Mouse (Mus musculus) heart, embryonic 14.5 days (tissue): Measurements from ENCODE around the gene Cep41. TPM values are rescaled to one million over a fixed set of nuclear protein-coding genes. Genes with fewer than 3 reads are reported as not detected.

Experiments
- ATAC-seq: fragments of 200-750 bp; cut with Nextera tagmentation; 2 replicates; pipeline ENCODE4 v1.8.0; 2017; ENCODE audit warnings: low read depth, moderate TSS enrichment; ENCODE audit not compliant: insufficient number of reproducible peaks, insufficient read depth, low FRiP score
- H3K27ac ChIP-seq, 2 experiments: fragments of 200-500 bp in 1 of 2; fragments of 300-500 bp in 1 of 2; sonication (generic) in 1 of 2; replicated peaks in 1 of 2; 2 replicates each; pipeline ENCODE4 v1.5.1; 2012 to 2014; ENCODE audit warnings: low read depth in 2 of 2, low read length in 2 of 2, control low read depth in 1 of 2, mild to moderate bottlenecking in 1 of 2, mixed read lengths in 1 of 2; ENCODE audit not compliant: control insufficient read depth in 1 of 2, insufficient read depth in 1 of 2
- H3K27me3 ChIP-seq: fragments of 300-500 bp; sonication (generic); 2 replicates; pipeline ENCODE4 v1.6.1; 2014; ENCODE audit warnings: mild to moderate bottlenecking, low read length, control low read depth; ENCODE audit not compliant: control insufficient read depth, insufficient read depth
- H3K36me3 ChIP-seq: fragments of 300-500 bp; sonication (generic); 2 replicates; pipeline ENCODE4 v1.6.1; 2014; ENCODE audit warnings: mild to moderate bottlenecking, control low read depth, low read length, mixed read lengths; ENCODE audit not compliant: control insufficient read depth, insufficient read depth
- H3K4me1 ChIP-seq, 2 experiments: fragments of 200-500 bp in 1 of 2; fragments of 300-500 bp in 1 of 2; sonication (generic) in 1 of 2; 2 replicates each; pipeline ENCODE4 v1.6.1; 2012 to 2014; ENCODE audit warnings: low read length in 2 of 2, control low read depth in 1 of 2, mixed read lengths in 1 of 2; ENCODE audit not compliant: control insufficient read depth in 2 of 2, insufficient read depth in 2 of 2
- H3K4me2 ChIP-seq: fragments of 300-500 bp; sonication (generic); 2 replicates; pipeline ENCODE4 v1.6.1; 2014; ENCODE audit warnings: mild to moderate bottlenecking, low read length
- H3K4me3 ChIP-seq, 2 experiments: fragments of 200-500 bp in 1 of 2; fragments of 300-500 bp in 1 of 2; sonication (generic) in 1 of 2; 2 replicates each; pipeline ENCODE4 v1.5.1; 2012 to 2014; ENCODE audit warnings: low read length in 2 of 2, mild to moderate bottlenecking in 2 of 2, control low read depth in 1 of 2, low read depth in 1 of 2, moderate library complexity in 1 of 2; ENCODE audit not compliant: control insufficient read depth in 1 of 2, insufficient read depth in 1 of 2
- H3K9ac ChIP-seq: fragments of 300-500 bp; sonication (generic); 2 replicates; pipeline ENCODE4 v1.6.1; 2014; ENCODE audit warnings: mild to moderate bottlenecking, low read length
- H3K9me3 ChIP-seq: fragments of 300-500 bp; sonication (generic); 2 replicates; pipeline ENCODE4 v1.6.1; 2016; ENCODE audit warnings: low read length, control low read depth; ENCODE audit not compliant: control insufficient read depth
- WGBS: fragments of 180-500 bp; shearing (Covaris S2); extraction: QIAGEN DNeasy Blood & Tissue Kit; methylation state at CpG from one replicate; pipeline ENCODE4 v1.1.7; 2014; 5-methylcytosine and 5-hydroxymethylcytosine counted together
- polyA plus RNA-seq: library from polyadenylated mRNA; unstranded; fragments of >200 nt; fragmentation: Nextera tagmentation; extraction: Ambion mirVana; gene quantifications from 2 replicates; pipeline ENCODE4 v1.2.1, GENCODE M21; 2014

Gene Cep41
- 9.6 and 11.3 TPM in 2 replicates for polyA plus RNA-seq

- peak within 1 kb of the TSS; percentile 69 for H3K4me2 ChIP-seq
- no peaks in the 10 kb centered on the region for H3K9me3 ChIP-seq
- no peaks in the 10 kb centered on the region for H3K27me3 ChIP-seq
- H3K4me3 ChIP-seq: peak within 1 kb of the TSS; percentile 55 to 82
- peak; percentile 95 for ATAC-seq
- no peaks in the 10 kb centered on the region for H3K36me3 ChIP-seq
- 2% methylated on average over 51 of the region's 52 CpGs for whole genome bisulfite sequencing
- H3K9ac ChIP-seq: peak within 1 kb of the TSS; percentile 68
- H3K27ac ChIP-seq: peak within 1 kb of the TSS; percentile 87 to 95
- H3K4me1 ChIP-seq: peaks cover 8 to 11% of the 10 kb centered on the region in 2 experiments
Measured at GRCm38 (mm10) chr6:30693350-30693991, at the start of gene Cep41. Gene Cep41, minus strand, starts transcription at chr6:30693749.

GRCm38 (mm10) chr6:30739177-30739747, 45.7 kb upstream of the Cep41 start:
- Histone ChIP-seq H3K4me2 (peak overlapping the region; percentile 81), H3K9me3 (peaks cover 45% of the 10 kb centered on the region), H3K27me3 (no peaks in the 10 kb centered on the region), H3K36me3 (peaks cover 38% of the 10 kb centered on the region), H3K4me3 (peak overlapping the region; percentile 54 to 77), H3K9ac (peak overlapping the region; percentile 77), H3K4me1 (peaks cover 0 to 3% of the 10 kb centered on the region in 2 experiments; a peak in 1 of 4 replicates), H3K27ac (peak overlapping the region; percentile 77 to 82)
- 53% methylated on average over 10 of the region's 10 CpGs for WGBS
- no peak for ATAC-seq

- peaks cover 31% of the 10 kb centered on the region for H3K36me3 ChIP-seq
- peaks cover 45% of the 10 kb centered on the region for H3K9me3 ChIP-seq
- peak overlapping the region; percentile 54 to 77 for H3K4me3 ChIP-seq
- peak overlapping the region; percentile 81 for H3K4me2 ChIP-seq
- peak overlapping the region; percentile 77 to 82 for H3K27ac ChIP-seq
- H3K4me1 ChIP-seq: peaks cover 0 to 3% of the 10 kb centered on the region in 2 experiments; a peak in 1 of 4 replicates
- peak overlapping the region; percentile 77 for H3K9ac ChIP-seq
- WGBS: 52% methylated on average over 20 of the region's 20 CpGs
- no peaks in the 10 kb centered on the region for H3K27me3 ChIP-seq
- ATAC-seq: no peak
Measured at GRCm38 (mm10) chr6:30738464-30739006, 45.0 kb upstream of the Cep41 start.

GRCm38 (mm10) chr6:30737548-30738463, 44.3 kb upstream of the Cep41 start:
- Histone ChIP-seq H3K9me3 (peaks cover 45% of the 10 kb centered on the region), H3K4me2 (peak overlapping the region; percentile 81), H3K9ac (peak overlapping the region; percentile 77), H3K4me1 (peaks cover 4 to 6% of the 10 kb centered on the region in 2 experiments; a peak in 2 of 4 replicates), H3K36me3 (peaks cover 24% of the 10 kb centered on the region), H3K27me3 (no peaks in the 10 kb centered on the region), H3K27ac (peak overlapping the region; percentile 77 to 82), H3K4me3 (peak overlapping the region; percentile 54 to 77)
- WGBS: 48% methylated on average over 66 of the region's 66 CpGs
- ATAC-seq: peak; percentile 69

GRCm38 (mm10) chr6:30736864-30737547, 43.5 kb upstream of the Cep41 start:
- peak overlapping the region; percentile 77 for H3K9ac ChIP-seq
- peak overlapping the region; percentile 54 to 77 for H3K4me3 ChIP-seq
- H3K9me3 ChIP-seq: peaks cover 45% of the 10 kb centered on the region
- peaks cover 16% of the 10 kb centered on the region for H3K36me3 ChIP-seq
- peaks cover 4 to 6% of the 10 kb centered on the region in 2 experiments; a peak in 2 of 4 replicates for H3K4me1 ChIP-seq
- H3K27me3 ChIP-seq: no peaks in the 10 kb centered on the region
- H3K27ac ChIP-seq: peak overlapping the region; percentile 75 to 82
- peak overlapping the region; percentile 81 for H3K4me2 ChIP-seq
- WGBS: 52% methylated on average over 29 of the region's 29 CpGs
- ATAC-seq: peak; percentile 68; the same call in 1 of the 2 replicates

GRCm38 (mm10) chr6:30736372-30736762, 42.8 kb upstream of the Cep41 start:
- Histone ChIP-seq H3K9me3 (peaks cover 45% of the 10 kb centered on the region), H3K4me1 (peaks cover 4 to 6% of the 10 kb centered on the region in 2 experiments; a peak in 2 of 4 replicates), H3K36me3 (peaks cover 10% of the 10 kb centered on the region; the same call in 1 of the 2 replicates), H3K27me3 (no peaks in the 10 kb centered on the region), H3K27ac (peak overlapping the region; percentile 75), H3K4me2 (peak overlapping the region; percentile 81), H3K4me3 (peak overlapping the region; percentile 29 to 54; a peak in 2 of 4 replicates), H3K9ac (peak overlapping the region; percentile 67)
- WGBS: 44% methylated on average over 13 of the region's 13 CpGs
- ATAC-seq: no peak
